Mouse (Mus musculus) kidney, embryonic 16.5 days (tissue): ENCODE results near the gene Xpo4. TPM values are rescaled to one million over a fixed set of nuclear protein-coding genes. Genes with fewer than 3 reads are reported as not detected.

Source experiments
- ATAC-seq: fragments of 200-750 bp; cut with Nextera tagmentation; 2 replicates; pipeline ENCODE4 v1.8.0; 2017; ENCODE audit warnings: moderate TSS enrichment; ENCODE audit not compliant: low FRiP score, low TSS enrichment
- H3K27ac ChIP-seq: fragments of 300-500 bp; sonication (generic); 2 replicates; pipeline ENCODE4 v1.5.1; 2014; ENCODE audit warnings: low read length
- H3K27me3 ChIP-seq: fragments of 300-500 bp; sonication (generic); 2 replicates; pipeline ENCODE4 v1.6.1; 2014; ENCODE audit warnings: low read length, control low read depth, mixed read lengths; ENCODE audit not compliant: insufficient read depth
- H3K36me3 ChIP-seq: fragments of 300-500 bp; sonication (generic); 2 replicates; pipeline ENCODE4 v1.6.1; 2014; ENCODE audit warnings: low read length, control low read depth, mixed read lengths; ENCODE audit not compliant: insufficient read depth
- H3K4me1 ChIP-seq: fragments of 300-500 bp; sonication (generic); 2 replicates; pipeline ENCODE4 v1.6.1; 2014; ENCODE audit warnings: low read length, control low read depth, mixed read lengths; ENCODE audit not compliant: insufficient read depth
- H3K4me2 ChIP-seq: fragments of 300-500 bp; sonication (generic); replicated peaks from 2 replicates; pipeline ENCODE4 v1.6.1; 2014; ENCODE audit warnings: low read depth, low read length
- H3K4me3 ChIP-seq: fragments of 300-500 bp; sonication (generic); 2 replicates; pipeline ENCODE4 v1.5.1; 2014; ENCODE audit warnings: mild to moderate bottlenecking, low read length
- H3K9ac ChIP-seq: fragments of 300-500 bp; sonication (generic); replicated peaks from 2 replicates; pipeline ENCODE4 v1.6.1; 2014; ENCODE audit warnings: low read length
- H3K9me3 ChIP-seq: fragments of 300-500 bp; sonication (generic); 2 replicates; pipeline ENCODE4 v1.6.1; 2016; ENCODE audit warnings: low read length, control low read depth
- WGBS: fragments of 180-500 bp; shearing (Covaris S2); extraction: QIAGEN DNeasy Blood & Tissue Kit; methylation state at CpG from one replicate; pipeline ENCODE4 v1.1.7; 2014; 5-methylcytosine and 5-hydroxymethylcytosine counted together
- polyA plus RNA-seq: library from polyadenylated mRNA; unstranded; fragments of >200 nt; fragmentation: Nextera tagmentation; extraction: Ambion mirVana; gene quantifications from 2 replicates; pipeline ENCODE4 v1.2.1, GENCODE M21; 2015

The Xpo4 gene
- polyA plus RNA-seq, 1 experiment from 2014 or later = 19.8 TPM

DNA sequence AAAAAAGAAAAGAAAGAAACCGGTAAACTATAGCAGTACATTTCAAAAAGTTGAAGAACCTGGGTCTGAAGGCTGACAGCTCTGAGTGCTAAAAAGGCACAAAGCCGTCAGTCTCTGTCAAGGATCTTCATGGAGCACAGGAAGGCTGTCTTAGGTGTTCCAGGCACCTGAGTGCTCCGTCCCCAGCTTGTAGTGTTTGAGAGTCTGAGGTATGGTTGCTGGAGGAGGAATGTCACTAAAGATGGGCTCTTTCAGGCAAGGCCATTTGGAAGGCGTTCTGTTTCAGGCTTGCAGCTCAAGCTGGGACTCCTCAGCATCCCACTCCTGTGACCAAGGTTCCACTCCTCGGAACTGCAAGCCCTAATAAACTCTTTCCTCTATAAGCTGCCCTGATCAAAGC, 22.2 kb upstream of the Xpo4 start:
- no peak for ATAC-seq
- WGBS = 85% methylated on average over 5 of the region's 5 CpGs
- Histone ChIP-seq H3K4me2 (no peak overlapping the region), H3K9ac (no peak overlapping the region), H3K4me3 (no peak overlapping the region), H3K4me1 (no peaks in the 10 kb centered on the region), H3K27me3 (no peaks in the 10 kb centered on the region), H3K9me3 (no peaks in the 10 kb centered on the region), H3K27ac (no peak overlapping the region), H3K36me3 (peaks cover 29% of the 10 kb centered on the region)

DNA sequence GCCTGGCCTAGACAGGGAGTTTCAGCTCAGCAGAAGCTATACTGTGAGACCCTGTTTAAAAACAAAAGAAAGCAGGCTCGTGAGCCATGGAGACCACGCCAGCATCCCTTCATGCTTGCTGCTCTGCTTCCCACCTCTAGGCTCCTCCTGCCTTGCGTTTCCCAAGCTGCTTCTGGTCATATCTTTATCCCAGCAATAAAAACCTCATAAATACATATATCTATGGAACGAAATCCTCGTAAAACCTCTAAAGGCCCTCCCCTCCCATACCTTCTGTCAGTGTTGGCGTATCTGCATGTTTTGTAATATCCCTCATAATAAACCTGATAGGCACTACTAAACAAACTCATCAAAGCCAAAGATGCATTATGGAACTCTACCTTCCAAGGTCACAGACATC, 21.4 kb upstream of the Xpo4 start:
- no peak overlapping the region for H3K27ac ChIP-seq
- 81% methylated on average over 6 of the region's 6 CpGs for WGBS
- no peak overlapping the region for H3K9ac ChIP-seq
- H3K9me3 ChIP-seq = no peaks in the 10 kb centered on the region
- peaks cover 22% of the 10 kb centered on the region for H3K36me3 ChIP-seq
- H3K4me1 ChIP-seq = no peaks in the 10 kb centered on the region
- H3K4me3 ChIP-seq = no peak overlapping the region
- no peaks in the 10 kb centered on the region for H3K27me3 ChIP-seq
- H3K4me2 ChIP-seq = no peak overlapping the region
- no peak for ATAC-seq

DNA sequence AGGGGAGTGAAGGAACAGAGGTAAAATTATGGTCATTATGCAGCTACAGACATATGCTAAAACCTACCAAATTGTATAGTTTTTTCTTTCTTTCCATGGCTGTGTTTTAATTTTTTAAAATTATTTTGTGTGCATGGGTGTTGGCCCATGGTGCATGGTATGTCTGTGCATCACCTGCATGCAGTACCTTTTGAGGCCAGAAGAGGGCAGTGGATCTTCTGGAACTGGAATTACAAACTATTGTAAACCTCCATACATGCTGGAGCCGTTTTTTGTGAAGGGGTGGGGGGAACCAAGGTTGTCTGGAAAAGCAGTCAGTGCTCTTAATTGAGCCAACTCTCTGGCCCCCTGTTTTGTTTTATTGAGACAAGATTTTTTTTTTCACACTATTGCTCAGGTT, 19.3 kb upstream of the Xpo4 start:
- 17% methylated on average over 1 of the region's 1 CpGs for WGBS
- ATAC-seq = no peak
- no peaks in the 10 kb centered on the region for H3K27me3 ChIP-seq

DNA sequence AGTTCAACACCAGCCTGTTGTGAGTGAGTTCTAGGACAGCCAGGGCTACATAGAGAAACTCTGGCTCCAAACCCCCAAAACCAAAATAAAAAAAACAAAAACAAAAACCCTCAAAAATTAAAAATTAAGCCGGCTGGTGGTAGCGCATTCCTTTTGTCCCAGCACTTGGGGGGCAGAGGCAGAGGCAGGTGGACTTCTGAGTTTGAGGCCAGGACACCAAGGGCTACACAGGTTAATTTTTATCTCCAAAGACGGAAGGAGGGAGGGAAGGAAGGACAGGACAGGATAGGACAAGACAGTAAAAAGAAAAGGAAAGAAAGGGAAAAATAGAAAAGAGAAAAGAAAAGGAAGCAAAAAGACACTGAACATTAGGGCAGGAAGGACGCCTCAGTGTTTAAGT, 17.5 kb upstream of the Xpo4 start:
- Histone ChIP-seq H3K4me2 (no peak overlapping the region), H3K36me3 (no peaks in the 10 kb centered on the region), H3K27me3 (no peaks in the 10 kb centered on the region), H3K9ac (no peak overlapping the region), H3K4me3 (no peak overlapping the region), H3K9me3 (no peaks in the 10 kb centered on the region), H3K27ac (no peak overlapping the region), H3K4me1 (no peaks in the 10 kb centered on the region)
- 83% methylated on average over 4 of the region's 4 CpGs for WGBS
- no peak for ATAC-seq

More for the DNA sequence above, 19.3 kb upstream of the Xpo4 start:
- no peak overlapping the region for H3K27ac ChIP-seq
- H3K4me1 ChIP-seq = no peaks in the 10 kb centered on the region
- no peak overlapping the region for H3K4me2 ChIP-seq
- H3K4me3 ChIP-seq = no peak overlapping the region
- H3K9me3 ChIP-seq = no peaks in the 10 kb centered on the region
- no peak overlapping the region for H3K9ac ChIP-seq
- H3K36me3 ChIP-seq = peaks cover 10% of the 10 kb centered on the region

DNA sequence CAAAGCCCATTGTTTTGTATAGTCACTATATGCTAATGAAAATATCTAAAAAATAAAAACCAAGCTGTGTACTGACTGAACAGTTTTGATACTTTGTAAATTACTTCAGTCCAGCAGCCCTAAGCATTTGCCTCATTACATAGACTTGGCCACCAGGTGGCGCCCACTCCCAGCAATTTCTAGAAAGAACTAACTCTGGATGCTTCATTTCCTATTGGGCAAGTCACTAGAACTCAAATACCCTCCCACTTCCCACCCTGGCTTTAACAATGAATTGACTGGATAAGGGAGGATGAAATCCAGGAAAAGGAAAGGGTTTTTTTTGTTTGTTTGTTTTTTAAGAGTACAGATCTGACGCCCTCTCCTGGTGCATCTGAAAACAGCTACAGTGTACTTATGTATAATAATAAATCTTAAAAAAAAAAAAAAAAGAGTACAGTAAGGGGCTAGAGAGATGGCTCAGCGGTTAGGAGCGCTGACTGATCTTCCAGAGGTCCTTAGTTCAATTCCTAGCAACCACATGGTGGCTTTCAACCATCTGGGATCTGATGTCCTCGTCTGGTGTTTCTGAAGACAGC, 14.8 kb upstream of the Xpo4 start:
- ATAC-seq = peak; percentile 69

DNA sequence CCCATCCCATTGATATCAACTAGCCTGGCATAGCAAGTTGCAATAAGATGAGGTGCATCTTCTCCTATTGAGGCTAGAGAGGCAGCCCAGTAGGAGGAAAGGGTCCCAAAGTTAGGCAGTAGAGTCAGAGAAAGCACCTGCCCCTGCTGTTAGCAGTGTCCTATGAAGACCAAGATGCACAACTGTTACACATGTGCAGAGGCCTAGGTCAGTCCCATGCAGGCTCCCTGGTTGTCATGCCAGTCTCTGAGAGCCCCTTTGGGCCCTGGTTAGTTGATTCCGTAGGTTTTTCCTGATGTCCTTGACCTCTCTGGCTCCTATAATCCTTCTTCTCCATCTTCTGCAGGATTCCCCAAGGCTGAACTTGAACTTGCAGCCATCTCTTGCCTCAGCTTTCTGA, 14.3 kb upstream of the Xpo4 start:
- Histone ChIP-seq H3K4me2 (no peak overlapping the region), H3K4me1 (no peaks in the 10 kb centered on the region), H3K36me3 (no peaks in the 10 kb centered on the region), H3K4me3 (no peak overlapping the region), H3K9me3 (no peaks in the 10 kb centered on the region), H3K27ac (no peak overlapping the region), H3K27me3 (no peaks in the 10 kb centered on the region), H3K9ac (no peak overlapping the region)
- WGBS = 34% methylated on average over 1 of the region's 1 CpGs
- no peak for ATAC-seq

More for the DNA sequence above, 14.8 kb upstream of the Xpo4 start:
- Histone ChIP-seq H3K9me3 (no peaks in the 10 kb centered on the region), H3K4me1 (no peaks in the 10 kb centered on the region), H3K27ac (no peak overlapping the region), H3K9ac (no peak overlapping the region), H3K4me3 (no peak overlapping the region), H3K36me3 (no peaks in the 10 kb centered on the region), H3K4me2 (no peak overlapping the region), H3K27me3 (no peaks in the 10 kb centered on the region)
- 44% methylated on average over 5 of the region's 5 CpGs for WGBS

DNA sequence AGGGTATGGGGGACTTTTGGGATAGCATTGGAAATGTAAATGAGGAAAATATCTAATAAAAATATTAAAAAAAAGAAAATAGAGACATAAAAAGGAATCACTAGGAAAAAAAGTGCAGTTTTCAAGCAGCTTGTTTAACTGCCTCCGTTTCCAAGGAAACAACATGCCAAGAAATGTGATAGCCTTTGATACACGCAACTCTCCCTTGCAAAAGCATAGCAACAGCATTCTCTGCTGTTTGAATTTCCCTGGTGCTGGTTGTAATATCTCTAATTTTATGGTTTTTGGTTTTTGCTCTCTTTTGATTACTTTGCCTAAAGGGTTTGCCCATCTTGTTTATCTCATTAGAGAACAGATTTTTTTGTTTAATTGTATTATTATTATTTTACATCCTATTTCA, 10.3 kb upstream of the Xpo4 start:
- Histone ChIP-seq H3K4me3 (no peak overlapping the region), H3K36me3 (no peaks in the 10 kb centered on the region), H3K27me3 (no peaks in the 10 kb centered on the region), H3K4me1 (no peaks in the 10 kb centered on the region), H3K9ac (no peak overlapping the region), H3K27ac (no peak overlapping the region), H3K4me2 (no peak overlapping the region), H3K9me3 (no peaks in the 10 kb centered on the region)
- WGBS = 38% methylated on average over 2 of the region's 2 CpGs
- no peak for ATAC-seq

DNA sequence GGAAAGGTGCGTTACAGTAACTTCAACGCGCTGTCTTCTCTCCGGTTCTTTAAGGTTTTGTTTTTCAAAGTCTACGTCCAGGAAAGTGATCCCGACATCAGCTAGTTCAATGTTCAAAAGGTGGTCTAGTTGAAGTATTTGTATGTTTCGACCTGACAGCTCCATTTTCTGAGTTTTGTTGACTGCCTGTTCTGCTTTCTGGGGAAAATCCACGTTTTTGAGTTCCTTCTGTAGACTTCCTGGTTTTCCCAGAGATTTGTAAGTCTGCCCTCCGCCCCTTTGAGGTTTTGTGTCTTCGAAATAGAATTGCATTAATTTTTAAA, 359 bp upstream of the Xpo4 start:
- peak overlapping the region; percentile 77 for H3K4me2 ChIP-seq
- peaks cover 15% of the 10 kb centered on the region for H3K4me1 ChIP-seq
- H3K36me3 ChIP-seq = no peaks in the 10 kb centered on the region
- H3K9ac ChIP-seq = peak overlapping the region; percentile 90
- peak overlapping the region; percentile 88 for H3K27ac ChIP-seq
- ATAC-seq = no peak
- WGBS = 11% methylated on average over 10 of the region's 10 CpGs
- H3K4me3 ChIP-seq = peak overlapping the region; percentile 78
- no peaks in the 10 kb centered on the region for H3K9me3 ChIP-seq
- H3K27me3 ChIP-seq = no peaks in the 10 kb centered on the region

DNA sequence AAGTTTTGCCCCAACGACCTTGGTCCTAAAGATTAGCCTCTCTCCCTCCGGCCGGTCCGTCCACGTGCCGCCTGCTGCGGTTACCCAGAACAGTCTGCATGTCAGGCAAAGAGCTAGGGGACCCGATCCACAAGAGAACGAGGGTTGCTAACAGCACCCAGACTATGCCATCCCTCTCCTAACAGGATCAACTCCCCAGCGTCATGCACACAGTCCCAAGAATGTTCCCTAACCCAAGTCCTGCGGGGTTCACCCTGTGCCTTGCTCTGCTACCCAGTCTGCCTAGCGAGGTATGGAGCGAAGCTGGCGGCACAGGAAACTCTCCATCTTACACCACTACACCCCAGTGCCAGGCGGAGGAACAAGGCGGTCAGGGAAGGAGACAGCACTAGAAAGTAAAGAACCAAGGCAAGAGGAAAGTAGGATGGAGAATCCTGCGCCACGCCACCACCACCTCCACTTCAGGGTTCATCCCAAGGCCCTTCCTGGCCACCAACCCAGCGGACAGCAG, 864 bp downstream of the Xpo4 start:
- Histone ChIP-seq H3K27ac (peak overlapping the region; percentile 88), H3K4me2 (peak overlapping the region; percentile 77), H3K9me3 (no peaks in the 10 kb centered on the region), H3K36me3 (no peaks in the 10 kb centered on the region), H3K27me3 (no peaks in the 10 kb centered on the region), H3K4me1 (peaks cover 15% of the 10 kb centered on the region), H3K4me3 (peak overlapping the region; percentile 78), H3K9ac (peak overlapping the region; percentile 90)
- WGBS = 0% methylated on average over 19 of the region's 19 CpGs
- ATAC-seq = peak; percentile 68

DNA sequence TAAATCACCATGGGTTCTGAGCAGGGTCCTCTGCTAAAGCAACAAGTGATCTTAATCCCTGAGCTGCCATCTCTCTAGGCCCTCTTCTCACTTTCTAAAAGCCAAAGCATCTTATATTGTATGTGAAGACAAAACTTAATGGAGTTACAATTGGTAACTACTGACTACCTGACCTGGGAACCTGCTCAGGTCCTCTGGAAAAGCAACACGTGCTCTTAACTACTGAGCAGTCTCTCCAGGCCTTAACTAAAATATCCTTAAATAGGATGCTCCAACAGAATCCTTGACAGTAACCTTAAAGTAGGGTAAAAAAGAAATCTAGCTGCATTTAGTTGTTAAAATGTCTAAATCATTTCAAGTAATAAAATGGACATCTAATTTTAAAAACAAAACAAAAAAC, 1.6 kb downstream of the Xpo4 start:
- 13% methylated on average over 1 of the region's 1 CpGs for WGBS
- Histone ChIP-seq H3K9me3 (no peaks in the 10 kb centered on the region), H3K27ac (no peak overlapping the region), H3K9ac (no peak overlapping the region; the same call in 1 of the 2 replicates), H3K36me3 (no peaks in the 10 kb centered on the region), H3K27me3 (no peaks in the 10 kb centered on the region), H3K4me2 (peak overlapping the region; percentile 77), H3K4me1 (peaks cover 15% of the 10 kb centered on the region), H3K4me3 (peak overlapping the region; percentile 78)
- no peak for ATAC-seq
